Mouse (Mus musculus) heart, embryonic 16.5 days (tissue): ENCODE measurements at regions not wholly inside any gene's neighbourhood (a gene's known extent, or its start where the extent isn't known, plus 50 kb on each side); places are given as distances from the start of the nearest gene placed in this dataset.

Experiments used
- ATAC-seq: fragments of 200-750 bp; cut with Nextera tagmentation; replicated peaks from 2 replicates; pipeline ENCODE4 v1.8.0; 2017; ENCODE audit warnings: moderate number of reproducible peaks; ENCODE audit not compliant: insufficient read depth, low FRiP score; ENCODE audit errors: extremely low read depth
- H3K27ac ChIP-seq: fragments of 300-500 bp; sonication (generic); 2 replicates; pipeline ENCODE4 v1.5.1; 2014; ENCODE audit warnings: mild to moderate bottlenecking, low read length, control low read depth, moderate library complexity
- H3K27me3 ChIP-seq: fragments of 300-500 bp; sonication (generic); 2 replicates; pipeline ENCODE4 v1.6.1; 2014; ENCODE audit warnings: low read length, mixed read lengths; ENCODE audit not compliant: control insufficient read depth, insufficient read depth
- H3K36me3 ChIP-seq: fragments of 300-500 bp; sonication (generic); 2 replicates; pipeline ENCODE4 v1.6.1; 2014; ENCODE audit not compliant: control insufficient read depth, insufficient read depth
- H3K4me1 ChIP-seq: fragments of 300-500 bp; sonication (generic); 2 replicates; pipeline ENCODE4 v1.6.1; 2014; ENCODE audit warnings: low read length, mixed read lengths; ENCODE audit not compliant: control insufficient read depth, insufficient read depth
- H3K4me2 ChIP-seq: fragments of 300-500 bp; sonication (generic); 2 replicates; pipeline ENCODE4 v1.6.1; 2014; ENCODE audit warnings: low read depth, mild to moderate bottlenecking, control low read depth, low read length
- H3K4me3 ChIP-seq: fragments of 300-500 bp; sonication (generic); 2 replicates; pipeline ENCODE4 v1.5.1; 2014; ENCODE audit warnings: mild to moderate bottlenecking, control low read depth, low read length
- H3K9ac ChIP-seq: fragments of 300-500 bp; sonication (generic); 2 replicates; pipeline ENCODE4 v1.6.1; 2014; ENCODE audit warnings: low read length, control low read depth
- H3K9me3 ChIP-seq: fragments of 300-500 bp; sonication (generic); replicated peaks from 2 replicates; pipeline ENCODE4 v1.6.1; 2016; ENCODE audit warnings: low read length; ENCODE audit not compliant: control insufficient read depth
- WGBS: fragments of 180-500 bp; shearing (Covaris S2); extraction: QIAGEN DNeasy Blood & Tissue Kit; methylation state at CpG from one replicate; pipeline ENCODE4 v1.1.7; 2014; 5-methylcytosine and 5-hydroxymethylcytosine counted together

DNA sequence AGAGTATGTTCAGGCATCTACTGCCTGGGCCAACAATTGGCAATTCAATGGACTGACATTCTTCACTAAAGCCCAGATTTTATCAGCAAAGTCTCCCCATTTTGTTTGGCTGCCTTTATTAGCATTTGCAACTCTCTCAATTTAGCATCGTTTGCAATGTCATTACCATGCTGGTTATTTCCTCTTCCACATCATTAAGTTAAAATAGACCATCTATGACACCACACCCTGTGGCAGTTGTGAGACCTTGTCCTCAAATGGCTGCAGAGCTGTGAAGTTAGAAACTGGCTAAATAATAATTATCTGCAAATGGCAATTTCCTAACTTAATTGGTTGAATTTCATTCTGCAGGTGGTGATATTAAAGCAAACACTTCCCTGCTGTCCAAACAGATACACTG, 381.8 kb downstream of the H2al1n start:
- Histone ChIP-seq H3K36me3 (no peaks in the 10 kb centered on the region), H3K27me3 (no peaks in the 10 kb centered on the region), H3K9me3 (no peaks in the 10 kb centered on the region), H3K4me3 (no peak overlapping the region), H3K4me1 (no peaks in the 10 kb centered on the region), H3K27ac (no peak overlapping the region), H3K9ac (no peak overlapping the region), H3K4me2 (no peak overlapping the region)
- ATAC-seq, result no peak
- 50% methylated on average over 1 of the region's 1 CpGs for WGBS

DNA sequence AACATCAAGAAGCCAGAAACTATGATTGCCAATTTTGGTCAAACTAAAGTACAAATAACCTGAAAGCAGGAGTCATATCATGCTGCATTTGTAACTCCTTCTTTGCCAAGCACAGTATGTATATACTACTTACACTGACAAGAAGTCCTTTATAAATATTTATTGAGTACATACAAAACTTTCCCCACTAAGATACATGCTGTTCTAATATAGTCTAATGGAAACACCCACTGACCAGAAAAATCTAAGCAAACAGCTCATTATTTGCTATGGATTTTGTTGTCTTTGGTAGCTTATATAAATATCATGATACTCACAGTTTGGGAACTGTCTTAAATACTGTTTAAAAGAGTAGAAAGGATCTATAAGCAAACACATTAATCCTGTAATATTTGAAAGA, 385.9 kb downstream of the H2al1n start:
- Histone ChIP-seq H3K27me3 (no peaks in the 10 kb centered on the region), H3K27ac (no peak overlapping the region), H3K4me2 (no peak overlapping the region), H3K4me3 (no peak overlapping the region), H3K36me3 (no peaks in the 10 kb centered on the region), H3K9me3 (no peaks in the 10 kb centered on the region), H3K4me1 (no peaks in the 10 kb centered on the region), H3K9ac (no peak overlapping the region)
- ATAC-seq, result no peak

- Histone ChIP-seq H3K36me3 (no peaks in the 10 kb centered on the region), H3K4me2 (no peak overlapping the region), H3K27me3 (no peaks in the 10 kb centered on the region), H3K4me1 (no peaks in the 10 kb centered on the region), H3K9me3 (no peaks in the 10 kb centered on the region), H3K27ac (no peak overlapping the region), H3K4me3 (no peak overlapping the region), H3K9ac (no peak overlapping the region)
- 85% methylated on average over 2 of the region's 2 CpGs for WGBS
- no peak for ATAC-seq
These were observed 391.0 kb downstream of the H2al1n start for GRCm38 (mm10) chrX:14601916-14602315.

DNA sequence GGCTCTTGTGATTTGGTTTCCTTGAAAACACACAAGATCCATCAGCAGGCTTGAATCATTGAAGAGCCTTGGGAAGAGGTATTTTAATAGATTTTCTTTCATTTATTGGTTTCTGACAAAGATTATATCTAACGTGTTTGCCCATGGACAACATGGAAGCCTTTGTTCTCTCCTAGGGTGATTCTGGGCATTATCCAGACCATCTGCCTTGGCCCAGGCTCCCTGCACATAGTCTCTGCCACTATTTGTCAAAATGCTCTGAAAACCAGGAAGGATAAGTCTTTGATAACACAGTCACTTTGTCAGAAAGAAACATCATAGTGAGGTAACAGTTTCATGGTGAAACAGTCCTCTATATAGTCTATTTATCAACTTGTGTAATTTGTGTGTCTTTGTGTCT, 398.2 kb downstream of the H2al1n start:
- Histone ChIP-seq H3K4me1 (no peaks in the 10 kb centered on the region), H3K27ac (no peak overlapping the region), H3K9me3 (no peaks in the 10 kb centered on the region), H3K9ac (no peak overlapping the region), H3K4me2 (no peak overlapping the region), H3K27me3 (no peaks in the 10 kb centered on the region), H3K4me3 (no peak overlapping the region), H3K36me3 (no peaks in the 10 kb centered on the region)
- 84% methylated on average over 1 of the region's 1 CpGs for WGBS
- no peak for ATAC-seq

- peak; percentile 83 for ATAC-seq
- Histone ChIP-seq H3K4me2 (peak overlapping the region; percentile 42), H3K36me3 (no peaks in the 10 kb centered on the region), H3K9me3 (peaks cover 3% of the 10 kb centered on the region; the same call in 1 of the 2 replicates), H3K9ac (no peak overlapping the region), H3K4me3 (no peak overlapping the region), H3K27me3 (no peaks in the 10 kb centered on the region), H3K27ac (peak overlapping the region; percentile 54; the same call in 1 of the 2 replicates), H3K4me1 (no peaks in the 10 kb centered on the region)
- WGBS, result 27% methylated on average over 10 of the region's 10 CpGs
These were observed 417.4 kb downstream of the H2al1n start for GRCm38 (mm10) chrX:14628267-14628901.

DNA sequence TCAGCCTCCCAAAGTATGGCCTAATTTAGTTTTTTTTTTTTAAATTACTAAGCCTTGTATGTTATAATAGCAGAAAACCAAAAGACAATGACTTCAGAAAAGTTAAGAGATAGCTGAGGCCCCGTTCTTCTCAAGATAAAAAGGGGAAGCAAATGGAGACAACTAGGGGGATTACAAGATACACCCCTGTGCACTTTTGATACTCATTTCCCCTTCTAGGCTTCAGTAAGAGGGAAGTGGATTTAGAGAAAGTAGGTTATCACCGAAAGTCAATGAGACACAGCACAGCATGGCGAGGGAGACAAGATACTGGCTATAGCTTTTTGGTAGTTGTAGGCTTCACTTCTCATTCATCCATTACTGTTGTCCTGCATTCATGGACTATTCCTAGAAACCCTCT, 428.4 kb downstream of the H2al1n start:
- Histone ChIP-seq H3K27ac (no peak overlapping the region), H3K27me3 (no peaks in the 10 kb centered on the region), H3K36me3 (no peaks in the 10 kb centered on the region), H3K4me1 (no peaks in the 10 kb centered on the region), H3K9me3 (no peaks in the 10 kb centered on the region), H3K4me2 (no peak overlapping the region), H3K9ac (no peak overlapping the region), H3K4me3 (no peak overlapping the region)
- no peak for ATAC-seq
- WGBS, result 69% methylated on average over 3 of the region's 3 CpGs

GRCm38 (mm10) chrX:14664852-14665251, 453.9 kb downstream of the H2al1n start:
- Histone ChIP-seq H3K36me3 (no peaks in the 10 kb centered on the region), H3K9ac (no peak overlapping the region), H3K4me1 (no peaks in the 10 kb centered on the region), H3K27ac (no peak overlapping the region), H3K9me3 (no peaks in the 10 kb centered on the region), H3K4me3 (no peak overlapping the region), H3K4me2 (no peak overlapping the region), H3K27me3 (no peaks in the 10 kb centered on the region)
- ATAC-seq, result no peak
- 37% methylated on average over 3 of the region's 3 CpGs for WGBS

DNA sequence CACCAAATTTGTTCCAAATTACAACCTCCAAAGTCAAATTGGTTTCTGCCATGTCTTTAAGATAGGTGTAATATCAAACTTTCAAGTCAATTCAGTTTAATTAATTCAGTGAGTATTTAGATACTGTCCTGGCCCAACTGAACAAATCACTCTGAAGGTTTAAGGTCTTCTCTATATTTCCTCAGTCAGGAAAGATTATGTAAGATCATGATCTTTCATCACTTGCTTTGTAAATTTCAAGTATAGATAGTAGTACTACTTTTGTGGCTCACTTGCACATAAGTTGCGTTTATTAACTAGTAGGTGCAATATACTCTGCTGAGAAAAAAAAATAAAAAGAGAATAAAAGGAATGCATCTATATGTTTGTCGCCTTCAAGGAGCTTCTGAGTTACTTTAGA, 485.4 kb downstream of the H2al1n start:
- no peaks in the 10 kb centered on the region for H3K27me3 ChIP-seq
- no peaks in the 10 kb centered on the region for H3K36me3 ChIP-seq
- no peak overlapping the region for H3K27ac ChIP-seq
- no peak overlapping the region for H3K4me2 ChIP-seq
- no peaks in the 10 kb centered on the region for H3K9me3 ChIP-seq
- ATAC-seq, result no peak
- H3K4me1 ChIP-seq, result no peaks in the 10 kb centered on the region
- H3K4me3 ChIP-seq, result no peak overlapping the region
- H3K9ac ChIP-seq, result no peak overlapping the region
- WGBS, result 78% methylated on average over 2 of the region's 2 CpGs

DNA sequence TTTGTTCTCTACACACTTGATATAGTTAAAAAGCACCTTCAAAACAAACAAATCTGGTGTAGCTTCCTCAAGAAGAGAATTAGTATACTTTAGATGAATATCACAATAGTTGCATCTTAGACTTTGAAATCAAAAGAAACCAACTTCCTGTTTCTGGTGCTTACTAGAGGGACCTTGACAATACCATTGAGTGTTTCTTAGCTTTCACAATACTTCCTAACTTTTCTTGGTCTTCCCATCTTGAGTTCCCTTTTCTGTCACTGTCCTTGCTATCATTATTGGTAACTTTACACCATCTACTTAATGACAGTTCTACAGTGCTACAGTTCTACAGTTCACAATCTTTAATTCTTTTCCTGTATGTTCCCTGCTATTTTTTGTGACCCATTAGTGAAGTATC, 528.1 kb downstream of the H2al1n start:
- no peak overlapping the region for H3K27ac ChIP-seq
- no peaks in the 10 kb centered on the region for H3K9me3 ChIP-seq
- ATAC-seq, result no peak
- no peak overlapping the region for H3K9ac ChIP-seq
- H3K27me3 ChIP-seq, result no peaks in the 10 kb centered on the region
- H3K4me1 ChIP-seq, result no peaks in the 10 kb centered on the region
- H3K36me3 ChIP-seq, result no peaks in the 10 kb centered on the region
- no peak overlapping the region for H3K4me2 ChIP-seq
- no peak overlapping the region for H3K4me3 ChIP-seq
